Mouse (Mus musculus): ENCODE data around the gene Slc38a3. TPM values are rescaled to one million over a fixed set of nuclear protein-coding genes. Genes with fewer than 3 reads are reported as not detected.
A peak's percentile ranks its signal among the peaks of the same experiment; 100 is the strongest.

Gene Slc38a3
- 5.0 and 5.1 TPM in 2 replicates for polyA plus RNA-seq (2015; fragmentation: Nextera tagmentation; extraction: Ambion mirVana)

GRCm38 (mm10) chr9:107669480-107669945 is at the start of gene Slc38a3:
Slc38a3 (minus strand) TSS chr9:107669530.
- Histone ChIP-seq H3K4me2 (no peak within 1 kb of the TSS), H3K4me1 (peaks cover 21% of the 10 kb centered on the region), H3K27me3 (peaks cover 14% of the 10 kb centered on the region), H3K36me3 (no peaks in the 10 kb centered on the region), H3K9me3 (no peaks in the 10 kb centered on the region), H3K9ac (no peak within 1 kb of the TSS), H3K4me3 (no peak within 1 kb of the TSS), H3K27ac (no peak within 1 kb of the TSS)
- ATAC-seq (ENCODE audit: insufficient number of reproducible peaks, low FRiP score, low TSS enrichment, low read depth): no peak
- WGBS: 85% methylated on average over 9 of the region's 9 CpGs

GRCm38 (mm10) chr9:107716951-107717350 is 47.6 kb upstream of the Slc38a3 start:
- peak; percentile 46; the same call in 1 of the 2 replicates for ATAC-seq (ENCODE audit: insufficient number of reproducible peaks, low FRiP score, low TSS enrichment, low read depth)
- H3K9ac ChIP-seq: no peak overlapping the region

DNA sequence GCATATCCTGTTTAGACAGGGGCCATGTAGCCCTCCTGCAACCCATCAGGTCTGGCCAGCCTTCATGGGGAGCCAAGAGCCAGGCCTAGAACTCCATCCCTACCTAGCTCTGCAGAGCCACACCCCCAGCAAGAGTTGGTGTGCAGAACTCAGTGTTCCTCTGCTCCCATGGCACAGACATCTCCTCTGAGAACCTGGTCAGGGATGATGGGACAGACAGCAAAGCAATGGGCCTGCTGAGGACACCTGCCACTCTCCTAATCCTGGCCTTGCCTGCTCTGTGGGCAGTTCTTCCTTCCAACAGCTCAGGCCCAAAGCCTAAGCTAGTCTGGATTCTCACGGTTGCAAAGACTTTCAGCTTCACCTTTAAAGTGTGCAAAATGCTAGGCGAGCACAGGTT is 46.3 kb upstream of the Slc38a3 start:
- WGBS: 88% methylated on average over 2 of the region's 2 CpGs
- H3K27me3 ChIP-seq: no peaks in the 10 kb centered on the region
- ATAC-seq (ENCODE audit: insufficient number of reproducible peaks, low FRiP score, low TSS enrichment, low read depth): no peak
- peaks cover 65% of the 10 kb centered on the region for H3K4me1 ChIP-seq
- no peak overlapping the region for H3K9ac ChIP-seq
- peak overlapping the region; percentile 91 for H3K27ac ChIP-seq
- no peak overlapping the region for H3K4me2 ChIP-seq
- H3K4me3 ChIP-seq: no peak overlapping the region
- no peaks in the 10 kb centered on the region for H3K36me3 ChIP-seq
- H3K9me3 ChIP-seq: no peaks in the 10 kb centered on the region

More at GRCm38 (mm10) chr9:107716951-107717350, 47.6 kb upstream of the Slc38a3 start:
- no peaks in the 10 kb centered on the region for H3K9me3 ChIP-seq
- no peaks in the 10 kb centered on the region for H3K36me3 ChIP-seq
- H3K27ac ChIP-seq: peak overlapping the region; percentile 91
- H3K4me3 ChIP-seq: no peak overlapping the region
- H3K4me2 ChIP-seq: no peak overlapping the region
- WGBS: 29% methylated on average over 6 of the region's 6 CpGs
- no peaks in the 10 kb centered on the region for H3K27me3 ChIP-seq
- peaks cover 76% of the 10 kb centered on the region for H3K4me1 ChIP-seq

- Histone ChIP-seq H3K27me3 (peaks cover 2% of the 10 kb centered on the region; the same call in 1 of the 2 replicates), H3K4me1 (peaks cover 69% of the 10 kb centered on the region), H3K9ac (no peak overlapping the region), H3K9me3 (no peaks in the 10 kb centered on the region), H3K4me2 (peak overlapping the region; percentile 31), H3K36me3 (no peaks in the 10 kb centered on the region), H3K4me3 (no peak overlapping the region), H3K27ac (peak overlapping the region; percentile 91)
- peak; percentile 35 for ATAC-seq (ENCODE audit: insufficient number of reproducible peaks, low FRiP score, low TSS enrichment, low read depth)
- WGBS: 7% methylated on average over 12 of the region's 12 CpGs
These were observed 45.1 kb upstream of the Slc38a3 start for GRCm38 (mm10) chr9:107714221-107714952.

- no peaks in the 10 kb centered on the region for H3K9me3 ChIP-seq
- peaks cover 6% of the 10 kb centered on the region; the same call in 1 of the 2 replicates for H3K36me3 ChIP-seq
- peak within 1 kb of the TSS; percentile 93 for H3K27ac ChIP-seq
- peak within 1 kb of the TSS; percentile 88 for H3K9ac ChIP-seq
- under 1% methylated on average over 82 of the region's 86 CpGs for WGBS
- H3K4me3 ChIP-seq: peak within 1 kb of the TSS; percentile 78
- peaks cover 2% of the 10 kb centered on the region; the same call in 1 of the 2 replicates for H3K27me3 ChIP-seq
- H3K4me2 ChIP-seq: peak within 1 kb of the TSS; percentile 95
- peaks cover 68% of the 10 kb centered on the region for H3K4me1 ChIP-seq
- ATAC-seq (ENCODE audit: insufficient number of reproducible peaks, low FRiP score, low TSS enrichment, low read depth): peak; percentile 74
These were observed 40.6 kb upstream of the Slc38a3 start, which contains the start of gene Sema3f for GRCm38 (mm10) chr9:107709697-107710483. Sema3f (minus strand) TSS chr9:107710475.

DNA sequence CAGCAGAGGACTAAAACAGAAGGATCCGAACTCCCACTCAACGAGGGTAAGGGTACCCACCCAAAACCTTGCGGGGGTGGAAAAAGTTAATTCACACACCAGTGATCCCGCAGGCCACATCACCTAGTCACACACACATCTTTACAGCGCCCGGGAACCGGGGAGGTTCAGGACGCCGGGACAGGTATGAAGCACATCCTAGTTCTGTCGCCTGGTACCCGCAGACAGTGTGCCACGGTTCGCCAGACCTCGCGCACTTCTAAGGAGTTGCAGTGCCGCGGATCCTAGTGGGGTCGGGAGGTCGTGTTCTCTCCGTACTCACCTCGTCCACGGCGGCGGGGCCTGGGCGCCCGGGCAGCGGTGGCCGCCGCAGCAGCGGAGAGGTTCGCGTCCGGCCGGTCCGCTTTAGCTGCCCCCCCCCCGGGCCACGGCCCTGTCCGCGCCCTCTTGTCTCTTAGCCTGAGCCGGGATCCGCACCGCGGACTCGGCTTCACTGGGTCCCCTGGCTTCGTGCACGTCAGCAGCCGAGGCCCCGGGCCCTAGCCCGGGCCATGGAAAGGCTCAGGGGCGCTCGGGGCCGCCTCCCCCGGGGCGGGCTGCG is 39.9 kb upstream of the Slc38a3 start:
- under 1% methylated on average over 54 of the region's 55 CpGs for WGBS
- Histone ChIP-seq H3K4me1 (peaks cover 67% of the 10 kb centered on the region), H3K9me3 (no peaks in the 10 kb centered on the region), H3K36me3 (peaks cover 8% of the 10 kb centered on the region; the same call in 1 of the 2 replicates), H3K27ac (peak overlapping the region; percentile 93), H3K4me2 (peak overlapping the region; percentile 95), H3K4me3 (peak overlapping the region; percentile 78), H3K27me3 (peaks cover 2% of the 10 kb centered on the region; the same call in 1 of the 2 replicates), H3K9ac (peak overlapping the region; percentile 88)
- peak; percentile 13 for ATAC-seq (ENCODE audit: insufficient number of reproducible peaks, low FRiP score, low TSS enrichment, low read depth)

- Histone ChIP-seq H3K27ac (peak overlapping the region; percentile 93), H3K4me1 (peaks cover 67% of the 10 kb centered on the region), H3K9me3 (no peaks in the 10 kb centered on the region), H3K4me2 (peak overlapping the region; percentile 95), H3K4me3 (peak overlapping the region; percentile 78), H3K36me3 (peaks cover 8% of the 10 kb centered on the region; the same call in 1 of the 2 replicates), H3K27me3 (peaks cover 2% of the 10 kb centered on the region; the same call in 1 of the 2 replicates), H3K9ac (peak overlapping the region; percentile 88)
- no peak for ATAC-seq (ENCODE audit: insufficient number of reproducible peaks, low FRiP score, low TSS enrichment, low read depth)
- 3% methylated on average over 21 of the region's 21 CpGs for WGBS
These were observed 39.2 kb upstream of the Slc38a3 start for GRCm38 (mm10) chr9:107708439-107709095.

GRCm38 (mm10) chr9:107707701-107708438 is 38.5 kb upstream of the Slc38a3 start:
- peaks cover 2% of the 10 kb centered on the region; the same call in 1 of the 2 replicates for H3K27me3 ChIP-seq
- H3K36me3 ChIP-seq: peaks cover 8% of the 10 kb centered on the region
- peak overlapping the region; percentile 93 for H3K27ac ChIP-seq
- H3K4me2 ChIP-seq: peak overlapping the region; percentile 95
- ATAC-seq (ENCODE audit: insufficient number of reproducible peaks, low FRiP score, low TSS enrichment, low read depth): peak; percentile 58; the same call in 1 of the 2 replicates
- peak overlapping the region; percentile 88 for H3K9ac ChIP-seq
- WGBS: 2% methylated on average over 17 of the region's 17 CpGs
- peak overlapping the region; percentile 78 for H3K4me3 ChIP-seq
- H3K9me3 ChIP-seq: no peaks in the 10 kb centered on the region
- peaks cover 68% of the 10 kb centered on the region for H3K4me1 ChIP-seq

GRCm38 (mm10) chr9:107706781-107707211 is 37.5 kb upstream of the Slc38a3 start:
- Histone ChIP-seq H3K9ac (peak overlapping the region; percentile 37; the same call in 1 of the 2 replicates), H3K4me1 (peaks cover 78% of the 10 kb centered on the region), H3K4me3 (peak overlapping the region; percentile 78), H3K36me3 (peaks cover 11% of the 10 kb centered on the region), H3K9me3 (no peaks in the 10 kb centered on the region), H3K27me3 (peaks cover 2% of the 10 kb centered on the region; the same call in 1 of the 2 replicates), H3K27ac (peak overlapping the region; percentile 93), H3K4me2 (peak overlapping the region; percentile 95)
- ATAC-seq (ENCODE audit: insufficient number of reproducible peaks, low FRiP score, low TSS enrichment, low read depth): no peak
- WGBS: 2% methylated on average over 14 of the region's 14 CpGs

GRCm38 (mm10) chr9:107703337-107704122 is 34.2 kb upstream of the Slc38a3 start:
- Histone ChIP-seq H3K9ac (no peak overlapping the region; the same call in 1 of the 2 replicates), H3K27ac (peak overlapping the region; percentile 79), H3K9me3 (no peaks in the 10 kb centered on the region), H3K4me1 (peaks cover 98% of the 10 kb centered on the region), H3K4me2 (peak overlapping the region; percentile 1; the same call in 1 of the 2 replicates), H3K4me3 (no peak overlapping the region), H3K36me3 (peaks cover 18% of the 10 kb centered on the region), H3K27me3 (no peaks in the 10 kb centered on the region)
- no peak for ATAC-seq (ENCODE audit: insufficient number of reproducible peaks, low FRiP score, low TSS enrichment, low read depth)
- WGBS: 41% methylated on average over 14 of the region's 14 CpGs

All from limb, embryonic 15.5 days (tissue).